Mouse (Mus musculus): ENCODE data around the gene Vmp1. TPM values are rescaled to one million over a fixed set of nuclear protein-coding genes. Genes with fewer than 3 reads are reported as not detected.

The Vmp1 gene
- polyA plus RNA-seq, 1 experiment from 2014 or later = 119 TPM

- Histone ChIP-seq H3K4me1 (ENCODE audit: control insufficient read depth, insufficient read depth, low read length) (peaks cover 8% of the 10 kb centered on the region; the same call in 1 of the 2 replicates), H3K27me3 (replicated peaks; ENCODE audit: control insufficient read depth, insufficient read depth, low read length) (no peaks in the 10 kb centered on the region), H3K27ac (ENCODE audit: low read depth, low read length) (no peak overlapping the region), H3K36me3 (ENCODE audit: control insufficient read depth, insufficient read depth, low read length) (no peaks in the 10 kb centered on the region), H3K9me3 (replicated peaks; ENCODE audit: control insufficient read depth, low read length) (no peaks in the 10 kb centered on the region), H3K4me3 (ENCODE audit: low read depth, low read length) (no peak overlapping the region), H3K9ac (ENCODE audit: low read length) (no peak overlapping the region), H3K4me2 (ENCODE audit: low read length) (no peak overlapping the region; the same call in 1 of the 2 replicates)
- DNase-seq (ENCODE audit: low spot score) (peak; percentile 4), ATAC-seq (no peak)
- 89% methylated on average over 1 of the region's 1 CpGs for WGBS
These were observed 140.8 kb downstream of the Vmp1 start for GRCm38 (mm10) chr11:86542851-86543250.

GRCm38 (mm10) chr11:86540476-86540845 lies 143.2 kb downstream of the Vmp1 start:
- H3K4me2 ChIP-seq (ENCODE audit: low read length) = no peak overlapping the region
- no peaks in the 10 kb centered on the region for H3K36me3 ChIP-seq (ENCODE audit: control insufficient read depth, insufficient read depth, low read length)
- no peak overlapping the region for H3K9ac ChIP-seq (ENCODE audit: low read length)
- H3K27me3 ChIP-seq (replicated peaks; ENCODE audit: control insufficient read depth, insufficient read depth, low read length) = no peaks in the 10 kb centered on the region
- DNase-seq (ENCODE audit: low spot score) (no peak), ATAC-seq (no peak)
- H3K27ac ChIP-seq (ENCODE audit: low read depth, low read length) = no peak overlapping the region
- H3K4me3 ChIP-seq (ENCODE audit: low read depth, low read length) = no peak overlapping the region
- no peaks in the 10 kb centered on the region for H3K9me3 ChIP-seq (replicated peaks; ENCODE audit: control insufficient read depth, low read length)
- peaks cover 8% of the 10 kb centered on the region; the same call in 1 of the 2 replicates for H3K4me1 ChIP-seq (ENCODE audit: control insufficient read depth, insufficient read depth, low read length)
- WGBS = 92% methylated on average over 2 of the region's 2 CpGs

- Histone ChIP-seq H3K4me1 (ENCODE audit: control insufficient read depth, insufficient read depth, low read length) (peaks cover 8% of the 10 kb centered on the region; the same call in 1 of the 2 replicates), H3K4me2 (ENCODE audit: low read length) (no peak overlapping the region), H3K27ac (ENCODE audit: low read depth, low read length) (no peak overlapping the region), H3K4me3 (ENCODE audit: low read depth, low read length) (no peak overlapping the region), H3K9ac (ENCODE audit: low read length) (no peak overlapping the region), H3K27me3 (replicated peaks; ENCODE audit: control insufficient read depth, insufficient read depth, low read length) (no peaks in the 10 kb centered on the region), H3K9me3 (replicated peaks; ENCODE audit: control insufficient read depth, low read length) (no peaks in the 10 kb centered on the region), H3K36me3 (ENCODE audit: control insufficient read depth, insufficient read depth, low read length) (no peaks in the 10 kb centered on the region)
- WGBS = 94% methylated on average over 6 of the region's 6 CpGs
- DNase-seq (ENCODE audit: low spot score) = no peak
- no peak for ATAC-seq
These were observed 143.7 kb downstream of the Vmp1 start for GRCm38 (mm10) chr11:86539716-86540475.

- no peak overlapping the region for H3K4me3 ChIP-seq (ENCODE audit: low read depth, low read length)
- 95% methylated on average over 4 of the region's 4 CpGs for WGBS
- no peak overlapping the region for H3K9ac ChIP-seq (ENCODE audit: low read length)
- no peaks in the 10 kb centered on the region for H3K27me3 ChIP-seq (replicated peaks; ENCODE audit: control insufficient read depth, insufficient read depth, low read length)
- H3K9me3 ChIP-seq (replicated peaks; ENCODE audit: control insufficient read depth, low read length) = no peaks in the 10 kb centered on the region
- H3K4me1 ChIP-seq (ENCODE audit: control insufficient read depth, insufficient read depth, low read length) = peaks cover 7% of the 10 kb centered on the region; the same call in 1 of the 2 replicates
- DNase-seq (ENCODE audit: low spot score) (no peak), ATAC-seq (no peak)
- H3K36me3 ChIP-seq (ENCODE audit: control insufficient read depth, insufficient read depth, low read length) = peaks cover 7% of the 10 kb centered on the region
- no peak overlapping the region for H3K4me2 ChIP-seq (ENCODE audit: low read length)
- no peak overlapping the region for H3K27ac ChIP-seq (ENCODE audit: low read depth, low read length)
These were observed 144.8 kb downstream of the Vmp1 start for GRCm38 (mm10) chr11:86538786-86539185.

- no peak for ATAC-seq
- Histone ChIP-seq H3K27ac (ENCODE audit: low read depth, low read length) (no peak overlapping the region), H3K4me2 (ENCODE audit: low read length) (no peak overlapping the region), H3K27me3 (replicated peaks; ENCODE audit: control insufficient read depth, insufficient read depth, low read length) (no peaks in the 10 kb centered on the region), H3K36me3 (ENCODE audit: control insufficient read depth, insufficient read depth, low read length) (peaks cover 32% of the 10 kb centered on the region), H3K9ac (ENCODE audit: low read length) (no peak overlapping the region), H3K4me3 (ENCODE audit: low read depth, low read length) (no peak overlapping the region), H3K9me3 (replicated peaks; ENCODE audit: control insufficient read depth, low read length) (no peaks in the 10 kb centered on the region), H3K4me1 (ENCODE audit: control insufficient read depth, insufficient read depth, low read length) (no peaks in the 10 kb centered on the region)
- WGBS = 95% methylated on average over 5 of the region's 5 CpGs
- DNase-seq (ENCODE audit: low spot score) = no peak
These were observed 149.3 kb downstream of the Vmp1 start for GRCm38 (mm10) chr11:86534201-86534910.

MicroRNA genes within 50 kb of the gene (microRNA counts, 519-probe panel; counts per million panel counts)
- microRNA mmu-miR-21 = 4,809 counts per million, percentile 71 among the panel's probes with 10 or more counts

Small RNA genes within 50 kb of the gene (microRNA-seq; reads per million reads assigned to microRNA genes)
- gene Mir21a = 3,638 reads per million, percentile 90 among the genes with 10 or more reads in this experiment

Other genes with a start within 250 kb of the Vmp1 start
- 15.7 and 19.7 TPM in 2 replicates for gene Rnft1, start 199.2 kb downstream of the Vmp1 start, polyA plus RNA-seq (2014; fragmentation: Nextera tagmentation; extraction: Ambion mirVana)
- 41.8 and 42.1 TPM in 2 replicates for gene Rps6kb1, start 139.0 kb downstream of the Vmp1 start, polyA plus RNA-seq (2014; fragmentation: Nextera tagmentation; extraction: Ambion mirVana)
- 10.0 and 11.0 TPM in 2 replicates for gene Tubd1, start 138.8 kb downstream of the Vmp1 start, polyA plus RNA-seq (2014; fragmentation: Nextera tagmentation; extraction: Ambion mirVana)
- 33.2 and 38.1 TPM in 2 replicates for gene Ptrh2, start 149 bp upstream of the Vmp1 start, polyA plus RNA-seq (2014; fragmentation: Nextera tagmentation; extraction: Ambion mirVana)
- gene Cltc, start 73.7 kb upstream of the Vmp1 start, polyA plus RNA-seq (2014; fragmentation: Nextera tagmentation; extraction: Ambion mirVana) = 138 and 159 TPM in 2 replicates
- 33.2 and 34.1 TPM in 2 replicates for gene Dhx40, start 123.9 kb upstream of the Vmp1 start, polyA plus RNA-seq (2014; fragmentation: Nextera tagmentation; extraction: Ambion mirVana)